Mouse (Mus musculus) heart, postnatal 4 days (tissue): ENCODE results near the gene Amdhd2. TPM values are rescaled to one million over a fixed set of nuclear protein-coding genes. Genes with fewer than 3 reads are reported as not detected.

Experiments used
- DNase-seq: peaks from one replicate; pipeline ENCODE4 v3.0.0; 2021
- total RNA-seq, 2 experiments: library from RNA; stranded (reverse); gene quantifications; 2 replicates each; pipeline ENCODE4 v1.2.3; 2021

Amdhd2 gene
- total RNA-seq, 2 experiments from 2014 or later = 19.5 to 19.6 TPM

- DNase-seq = no peak
Observed at GRCm38 (mm10) chr17:24197032-24197824, 33.7 kb upstream of the Amdhd2 start.

GRCm38 (mm10) chr17:24195349-24195748 is 31.8 kb upstream of the Amdhd2 start:
- no peak for DNase-seq

DNA sequence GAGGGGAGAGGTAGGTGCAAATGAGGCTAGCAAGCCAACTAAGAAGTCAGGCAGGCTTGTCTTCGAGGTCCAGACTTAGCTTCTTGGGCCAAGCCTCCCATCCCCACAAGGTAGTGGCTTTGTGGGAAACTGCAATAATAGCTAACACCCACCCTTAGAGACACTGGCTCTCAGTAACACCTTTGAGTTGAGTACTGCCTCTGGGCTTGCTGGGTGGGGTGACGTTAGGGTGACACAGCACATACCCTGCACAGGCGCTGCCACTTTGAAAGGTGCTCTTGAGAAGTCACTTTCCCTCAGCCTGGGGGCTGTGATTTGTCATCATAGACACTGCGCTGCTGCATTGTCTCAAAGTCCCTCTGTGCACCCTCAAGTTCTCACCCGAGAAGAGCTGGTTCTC is 30.2 kb upstream of the Amdhd2 start:
- DNase-seq = no peak

- DNase-seq = no peak
Observed at GRCm38 (mm10) chr17:24193268-24193667, 29.7 kb upstream of the Amdhd2 start.

DNA sequence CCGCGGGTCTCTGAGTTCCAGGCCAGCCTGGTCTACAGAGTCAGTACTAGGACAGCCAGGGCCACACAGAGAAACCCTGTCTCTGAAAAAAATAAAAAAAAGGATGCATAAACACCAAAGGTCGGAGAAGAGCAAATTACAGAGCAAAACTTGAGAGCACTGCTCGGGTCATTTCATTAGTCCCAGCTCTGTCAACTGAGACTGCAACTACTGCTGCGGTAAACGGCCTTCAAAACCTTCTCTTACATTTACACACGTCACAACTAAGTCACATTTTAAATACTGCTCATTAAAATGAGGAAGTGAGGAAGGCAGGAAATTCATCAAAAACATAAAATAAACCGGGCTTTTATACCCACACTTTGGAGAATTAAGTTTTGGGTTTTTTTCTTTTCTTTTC is 29.3 kb upstream of the Amdhd2 start:
- no peak for DNase-seq

- DNase-seq = no peak
Observed at GRCm38 (mm10) chr17:24191481-24191880, 27.9 kb upstream of the Amdhd2 start.

DNA sequence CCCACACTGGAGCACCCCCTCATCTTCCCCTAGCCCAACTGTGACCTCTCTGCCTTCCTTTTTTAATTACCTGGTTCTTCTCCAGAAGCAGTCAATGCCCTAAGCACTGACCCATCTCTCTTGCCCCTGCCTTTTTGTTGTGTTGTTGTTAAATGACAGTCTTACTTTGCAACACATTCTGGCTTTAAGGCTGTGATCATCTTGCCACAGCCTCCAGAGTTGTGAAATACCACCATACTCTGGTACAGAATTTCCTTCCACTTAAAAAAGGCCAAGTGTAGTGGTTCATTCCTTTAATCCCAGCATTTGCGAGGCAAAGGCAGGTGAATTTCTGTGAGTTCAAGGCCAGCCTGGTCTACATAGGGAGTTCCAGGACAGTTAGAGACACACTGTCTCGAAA is 27.4 kb upstream of the Amdhd2 start:
- no peak for DNase-seq

GRCm38 (mm10) chr17:24174259-24174658 is 10.7 kb upstream of the Amdhd2 start:
- DNase-seq = no peak

DNA sequence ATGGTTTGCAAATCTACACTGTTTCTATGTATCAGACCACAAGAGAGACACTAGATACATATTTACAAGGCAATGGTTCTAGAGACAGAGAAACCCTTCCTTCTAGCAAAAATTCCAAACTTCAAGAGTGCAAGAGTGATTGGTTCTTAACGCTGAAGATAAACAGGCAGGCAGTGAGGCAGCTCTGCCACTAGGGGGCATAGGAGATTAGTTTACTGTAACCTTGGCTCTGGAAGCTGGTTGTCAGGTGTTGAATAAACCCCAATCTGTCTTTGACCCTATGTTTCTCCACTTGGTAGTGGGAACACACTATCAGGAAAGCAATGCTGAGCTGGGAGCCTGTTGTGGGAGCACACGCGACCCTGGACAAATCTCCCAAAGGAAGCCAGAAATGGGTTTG is 9.9 kb upstream of the Amdhd2 start:
- DNase-seq = peak; percentile 80

GRCm38 (mm10) chr17:24171738-24172137 is 8.2 kb upstream of the Amdhd2 start:
- no peak for DNase-seq

DNA sequence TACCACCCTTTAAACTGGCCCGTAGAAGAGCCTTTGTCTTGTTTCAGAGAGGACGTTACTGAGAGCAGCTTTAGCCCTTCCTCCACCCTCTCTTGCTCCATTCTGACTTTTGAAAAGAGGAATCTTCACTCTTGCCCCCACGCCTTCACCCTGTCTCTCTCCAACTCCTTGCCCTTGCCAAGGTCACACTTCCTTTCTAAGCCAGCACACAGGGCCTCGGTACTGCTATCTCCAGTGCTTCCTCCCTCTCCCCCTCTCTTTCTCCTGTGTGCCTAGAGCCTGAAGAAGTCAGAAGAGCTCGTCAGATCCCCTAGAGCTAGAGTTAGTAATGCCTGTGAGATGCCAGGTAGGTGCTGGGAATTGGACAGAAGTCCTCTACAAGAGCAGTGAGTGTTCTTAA is 7.2 kb upstream of the Amdhd2 start:
- no peak for DNase-seq

DNA sequence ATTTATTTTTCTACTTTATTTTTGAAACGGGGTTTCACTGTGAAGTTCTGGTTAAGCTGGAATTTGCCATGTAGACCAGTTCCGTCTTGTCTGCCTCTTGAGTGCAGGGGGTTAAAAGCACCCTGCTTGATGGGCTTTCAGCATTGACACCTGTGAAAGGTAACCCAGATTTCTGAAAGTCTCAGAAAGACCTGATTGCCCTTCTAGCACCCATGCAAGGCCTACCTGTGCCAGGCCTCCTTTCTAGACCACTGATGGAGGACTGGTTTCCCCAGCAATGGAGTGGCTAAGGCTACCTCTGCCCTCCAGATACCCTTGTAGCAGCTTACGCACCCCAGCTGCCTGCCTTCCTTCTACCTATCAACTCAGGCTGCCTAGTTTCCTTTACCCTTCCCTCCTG is 6.6 kb upstream of the Amdhd2 start:
- no peak for DNase-seq

DNA sequence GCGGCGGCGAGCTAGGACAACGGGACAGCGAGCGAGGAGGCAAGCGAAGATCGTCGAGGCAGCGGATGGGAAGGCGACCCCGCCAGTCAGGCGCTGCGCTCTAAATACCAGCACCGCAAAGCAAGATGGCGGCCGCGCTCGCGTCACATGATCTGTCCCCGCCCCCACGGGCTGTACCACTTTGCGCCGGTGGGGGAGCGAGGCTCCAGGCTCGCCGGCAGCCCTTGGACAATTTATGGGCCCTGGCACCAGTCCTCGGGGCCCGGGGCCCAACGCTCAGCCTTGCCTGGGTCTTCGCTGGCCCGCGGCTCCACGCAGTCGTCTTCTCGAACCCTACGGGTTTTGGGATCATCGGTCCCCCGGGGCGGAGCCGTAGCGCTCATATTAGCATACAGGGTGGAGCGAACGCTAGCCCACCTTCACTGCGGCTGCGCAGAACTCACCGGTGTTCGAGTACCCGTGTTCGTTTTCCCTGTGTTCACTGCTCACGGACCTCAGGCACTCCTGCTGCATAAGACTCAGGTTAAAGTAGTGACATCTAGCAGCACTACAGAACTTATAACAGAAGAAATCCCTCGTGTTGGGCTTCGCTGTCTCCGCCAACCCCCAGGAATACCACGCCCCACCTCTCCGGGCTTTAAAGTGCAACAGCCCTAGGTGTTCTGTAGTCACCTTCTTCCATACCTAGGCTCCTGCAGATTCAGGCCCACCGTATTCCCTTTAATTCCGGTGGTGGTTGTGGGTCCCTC is 5.9 kb upstream of the Amdhd2 start, which contains the start of gene Atp6v0c:
Gene Atp6v0c (minus strand): TSS at position 386 of the 749 bp plus-strand sequence.
- DNase-seq = peak; percentile 95

DNA sequence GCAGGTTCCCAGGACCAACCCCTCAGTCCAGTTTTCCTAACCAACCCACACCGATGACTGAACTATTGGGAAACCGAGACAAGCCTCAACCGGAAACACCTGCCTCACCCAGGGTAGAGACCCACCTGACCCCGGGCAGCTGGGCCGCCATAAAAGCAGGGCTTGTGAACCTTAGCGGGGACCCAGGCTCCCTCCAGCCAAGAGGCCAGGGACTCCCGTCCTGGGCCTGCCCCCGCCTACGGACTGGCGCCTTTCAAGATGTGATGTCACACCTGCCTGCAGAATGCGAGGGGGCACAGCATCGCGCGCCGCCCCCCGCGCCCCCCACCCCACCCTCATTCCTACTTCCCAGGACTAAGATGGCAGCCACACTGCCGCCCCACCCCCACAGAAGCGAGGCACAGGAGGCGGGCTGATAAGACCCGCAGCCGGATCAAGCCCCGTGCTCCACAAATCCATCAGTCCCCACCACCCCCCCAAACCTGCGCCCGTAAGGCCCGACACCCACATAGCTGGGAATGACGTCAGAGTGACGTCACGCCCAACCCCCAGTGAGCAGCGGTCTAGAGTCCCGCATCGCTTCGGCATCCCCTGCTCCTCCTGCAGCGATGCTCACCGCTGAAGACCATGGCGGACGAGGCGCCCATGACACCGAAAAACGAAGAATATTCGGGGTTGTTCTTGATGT is 5.2 kb upstream of the Amdhd2 start:
- peak; percentile 67 for DNase-seq

DNA sequence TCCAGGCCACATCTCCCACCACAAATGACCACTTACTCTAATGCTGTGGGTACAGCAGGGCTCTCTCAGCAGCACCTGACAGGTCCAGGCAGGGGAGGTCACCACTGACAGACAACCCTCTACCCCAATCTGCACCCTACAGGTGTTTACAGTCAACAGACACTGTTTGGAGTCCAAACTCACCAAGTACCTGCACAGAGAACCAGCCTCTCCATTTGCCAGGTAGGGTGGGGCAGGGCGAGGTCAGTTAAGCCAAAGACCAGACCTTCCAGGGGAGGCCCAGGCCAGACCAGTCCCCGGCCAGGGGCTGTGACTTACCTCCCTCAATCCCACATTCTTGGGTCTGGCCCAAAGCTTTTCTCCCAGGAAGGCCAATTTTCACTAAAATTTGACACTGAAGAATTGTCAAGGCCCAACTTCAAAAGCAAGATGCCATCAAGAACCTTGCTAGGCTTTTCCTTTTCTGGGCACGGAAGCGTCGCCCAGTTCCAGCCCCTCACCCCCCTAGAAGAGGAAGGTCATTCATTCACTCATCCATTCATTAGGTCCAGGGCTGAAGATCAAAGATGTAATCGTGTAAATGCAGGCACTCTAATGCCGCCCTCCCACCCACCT is 4.4 kb upstream of the Amdhd2 start:
- DNase-seq = no peak

- DNase-seq = no peak
Observed at GRCm38 (mm10) chr17:24167120-24167519, 3.6 kb upstream of the Amdhd2 start.

DNA sequence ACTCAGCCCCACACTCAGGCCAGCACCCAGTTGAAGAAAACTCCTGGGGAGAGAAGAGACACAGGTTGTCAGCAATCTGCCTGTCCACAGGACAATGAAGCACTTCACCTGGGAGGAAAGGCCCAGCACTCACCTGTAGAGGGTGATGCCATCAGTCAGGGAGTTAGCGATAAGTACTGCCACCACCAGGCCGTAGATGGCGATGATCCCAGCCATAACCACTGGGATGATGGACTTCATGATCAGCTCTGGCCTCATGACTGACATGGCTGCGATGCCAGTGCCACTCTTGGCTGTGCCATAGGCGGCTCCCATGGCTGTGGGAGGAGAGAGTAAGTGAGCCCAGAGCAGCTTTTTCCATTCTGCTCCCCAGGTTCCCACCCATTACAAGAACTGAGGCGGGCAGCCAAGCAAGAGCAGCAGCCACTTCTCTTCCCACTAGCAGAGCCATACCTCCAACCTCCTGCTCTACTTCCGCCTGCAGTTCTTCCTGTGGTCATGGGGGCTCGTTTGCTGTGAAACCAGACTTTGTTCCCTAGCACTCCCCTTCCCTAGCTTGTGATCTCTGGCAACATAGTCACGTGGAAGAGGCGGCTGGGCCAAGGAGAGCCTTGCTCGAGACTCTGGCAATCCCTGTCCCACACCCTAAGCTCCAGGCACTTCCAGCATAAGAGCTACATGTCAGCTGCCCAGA is 1.1 kb upstream of the Amdhd2 start:
- DNase-seq = no peak

DNA sequence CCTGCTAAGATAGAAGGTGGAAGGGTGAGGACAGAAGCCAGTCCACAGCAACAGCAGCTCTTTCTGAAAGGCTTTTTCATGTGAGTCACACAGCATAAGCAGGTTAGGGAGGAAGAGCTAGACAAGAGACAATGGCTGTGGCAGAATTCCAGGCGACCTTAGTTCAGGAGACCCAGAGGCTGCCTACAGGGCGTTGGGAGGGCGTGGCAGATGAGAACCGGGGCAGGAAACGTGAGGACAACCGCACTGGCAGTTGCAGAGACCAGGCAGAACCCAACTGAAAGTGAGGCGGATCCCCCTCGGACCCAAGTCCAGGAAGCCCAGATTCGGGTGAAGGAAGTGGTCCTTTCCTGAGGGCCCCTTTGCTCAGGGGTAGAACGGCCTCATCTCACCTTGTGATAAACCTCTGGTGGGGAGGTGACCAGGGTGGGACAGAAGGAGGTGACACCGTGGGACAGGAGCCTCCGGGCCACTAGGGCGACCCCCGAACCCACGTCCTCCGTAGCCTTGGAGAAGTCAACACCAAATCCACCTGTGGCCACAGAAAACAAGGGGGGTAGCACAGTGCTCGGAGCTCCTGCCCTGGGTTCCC is 886 bp downstream of the Amdhd2 start:
- DNase-seq = peak; percentile 40

DNA sequence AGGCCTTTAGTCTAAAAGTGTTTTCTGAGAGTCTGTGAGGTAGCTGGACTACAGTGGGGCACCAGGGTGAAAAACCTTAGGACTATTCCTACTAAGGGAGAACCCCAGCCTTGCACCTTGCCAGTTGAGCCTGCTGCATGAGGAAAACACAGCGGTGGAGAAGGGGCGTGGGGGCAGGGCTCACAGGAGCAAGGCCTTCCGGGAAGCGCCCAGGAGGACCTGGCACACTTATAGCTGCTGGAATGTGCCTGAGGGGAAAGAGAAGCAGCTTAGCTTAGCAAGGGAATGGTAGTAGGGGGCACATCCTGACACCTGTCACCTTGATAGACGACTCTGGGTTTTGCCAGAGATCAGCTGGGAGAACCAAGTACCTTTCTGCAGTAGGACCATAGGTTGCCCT is 2.1 kb downstream of the Amdhd2 start:
- DNase-seq = no peak

GRCm38 (mm10) chr17:24157526-24157925 is 6.0 kb downstream of the Amdhd2 start:
- no peak for DNase-seq

GRCm38 (mm10) chr17:24157121-24157520 is 6.4 kb downstream of the Amdhd2 start:
- DNase-seq = no peak

DNA sequence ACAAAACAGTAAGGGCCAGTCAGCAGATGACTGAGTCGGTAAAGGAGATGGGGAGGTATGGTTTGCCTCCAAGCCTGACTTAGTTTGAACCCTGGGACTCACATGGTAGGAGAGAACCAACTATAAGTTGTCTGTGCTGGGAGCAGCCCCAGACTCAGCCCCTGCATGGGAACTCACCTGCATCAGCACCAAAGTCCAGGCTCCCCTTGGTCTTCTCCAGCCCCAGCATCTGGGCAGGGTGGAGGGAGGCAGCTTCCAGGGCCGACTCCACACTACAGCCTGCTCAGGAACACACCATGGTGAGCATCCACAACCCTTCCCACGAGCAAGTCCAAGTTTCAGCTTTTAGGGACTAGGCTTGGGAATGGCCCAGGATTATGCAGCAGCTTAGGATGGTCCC is 7.2 kb downstream of the Amdhd2 start:
- no peak for DNase-seq
